ENCODE assay signal across 20 mouse cellular contexts in genomic region chr16:91496766-91497165, GRCm38 (mm10). TPM values are rescaled to one million over a fixed set of nuclear protein-coding genes. Genes with fewer than 3 reads are reported as not detected.
A peak's percentile ranks its signal among the peaks of the same experiment; 100 is the strongest.
DNase-seq lines count a peak whose midpoint lies in the region; ATAC-seq and TF ChIP-seq lines count a peak whose summit lies in the region.
"Had no signal": no experiment of that assay in that cellular context is flagged by ENCODE, and none has a peak within 500 bp of the region (broad histone marks: within the 10 kb centered on the region; RNA-seq: fewer than 3 reads in every experiment).

No protein-coding gene starts in this region.

- no peak overlapping the region for H3K4me3 ChIP-seq in intestine, postnatal 0 days (ENCODE audit: low read depth, low read length)
- no peak overlapping the region for H3K4me3 ChIP-seq in intestine, embryonic 15.5 days (replicated peaks)
- peak overlapping the region; percentile 51; the same call in 1 of the 2 replicates for H3K4me3 ChIP-seq in E14TG2a.4 (replicated peaks; ENCODE audit: low read length)
- H3K4me3 ChIP-seq: embryonic facial prominence, embryonic 13.5 days; embryonic facial prominence, embryonic 15.5 days; erythroblast, embryonic 14.5 days; forebrain, embryonic 10.5 days; forebrain, embryonic 12.5 days had no signal

- peak; percentile 88 for DNase-seq in MN1 (ENCODE audit: low spot score)
- DNase-seq in ovary, adult 18-20 months (ENCODE audit: low spot score) = no peak
- DNase-seq: adrenal gland, adult 2 months; adrenal gland, postnatal 25 days; B cell, adult 2 months; cerebellum, adult 8-10 months; embryo, embryonic 11 days had no signal

- no peak for ATAC-seq in intestine, postnatal 0 days
- ATAC-seq in intestine, embryonic 15.5 days = no peak
- ATAC-seq: CD4-positive, CD25-positive, alpha-beta regulatory T cell, adult 4 months; forebrain, embryonic 14.5 days; forebrain, embryonic 16.5 days had no signal

- no peaks in the 10 kb centered on the region for H3K9me3 ChIP-seq in intestine, postnatal 0 days (ENCODE audit: control insufficient read depth)
- no peaks in the 10 kb centered on the region for H3K9me3 ChIP-seq in intestine, embryonic 15.5 days
- no peaks in the 10 kb centered on the region for H3K9me3 ChIP-seq in E14TG2a.4 (ENCODE audit: low read length)
- H3K9me3 ChIP-seq: embryonic facial prominence, embryonic 13.5 days; embryonic facial prominence, embryonic 15.5 days; forebrain, embryonic 10.5 days; forebrain, embryonic 12.5 days; G1E had no signal

- no peak overlapping the region for H3K4me2 ChIP-seq in intestine, postnatal 0 days (replicated peaks; ENCODE audit: low read depth)
- no peak overlapping the region for H3K4me2 ChIP-seq in intestine, embryonic 15.5 days (replicated peaks)
- H3K4me2 ChIP-seq: embryonic facial prominence, embryonic 13.5 days; embryonic facial prominence, embryonic 15.5 days; forebrain, embryonic 12.5 days had no signal

- peak overlapping the region; percentile 46 for H3K27ac ChIP-seq in intestine, postnatal 0 days (ENCODE audit: low read depth, low read length)
- no peak overlapping the region for H3K27ac ChIP-seq in intestine, embryonic 15.5 days
- H3K27ac ChIP-seq: embryonic facial prominence, embryonic 13.5 days; embryonic facial prominence, embryonic 15.5 days; forebrain, embryonic 10.5 days; forebrain, embryonic 12.5 days had no signal

- no peak for TF ChIP-seq CTCF in intestine, postnatal 0 days (IDR thresholded peaks at IDR 0.05; ENCODE audit: low read depth)
- TF ChIP-seq CTCF in E14TG2a.4 (conservative IDR thresholded peaks at IDR 0.05; ENCODE audit: low read length) = no peak

- no peaks in the 10 kb centered on the region for H3K4me1 ChIP-seq in intestine, postnatal 0 days (replicated peaks; ENCODE audit: control insufficient read depth, insufficient read depth, low read length)
- no peaks in the 10 kb centered on the region for H3K4me1 ChIP-seq in intestine, embryonic 15.5 days (replicated peaks)
- H3K4me1 ChIP-seq in E14TG2a.4 (replicated peaks; ENCODE audit: low read depth, low read length) = peaks cover 11% of the 10 kb centered on the region
- H3K4me1 ChIP-seq: embryonic facial prominence, embryonic 13.5 days; embryonic facial prominence, embryonic 15.5 days; forebrain, embryonic 10.5 days; forebrain, embryonic 12.5 days had no signal

- H3K36me3 ChIP-seq in intestine, postnatal 0 days (ENCODE audit: control insufficient read depth, insufficient read depth) = peaks cover 86% of the 10 kb centered on the region
- peaks cover 40% of the 10 kb centered on the region for H3K36me3 ChIP-seq in intestine, embryonic 15.5 days
- peaks cover 88% of the 10 kb centered on the region for H3K36me3 ChIP-seq in E14TG2a.4 (ENCODE audit: insufficient read depth, low read length)

- no peaks in the 10 kb centered on the region for H3K27me3 ChIP-seq in intestine, postnatal 0 days (replicated peaks; ENCODE audit: control insufficient read depth, insufficient read depth, low read length)
- H3K27me3 ChIP-seq in intestine, embryonic 15.5 days (replicated peaks) = no peaks in the 10 kb centered on the region
- no peaks in the 10 kb centered on the region for H3K27me3 ChIP-seq in E14TG2a.4 (ENCODE audit: insufficient read depth, low read length)
- H3K27me3 ChIP-seq: CH12.LX; embryonic facial prominence, embryonic 13.5 days; embryonic facial prominence, embryonic 15.5 days; forebrain, embryonic 12.5 days had no signal

- H3K9ac ChIP-seq in intestine, postnatal 0 days (ENCODE audit: low read depth, low read length) = no peak overlapping the region
- H3K9ac ChIP-seq in intestine, embryonic 15.5 days = no peak overlapping the region
- H3K9ac ChIP-seq: embryonic facial prominence, embryonic 13.5 days; embryonic facial prominence, embryonic 15.5 days; forebrain, embryonic 12.5 days had no signal

- 89% methylated on average over 3 of the region's 3 CpGs for WGBS in intestine, postnatal 0 days
- 91% methylated on average over 3 of the region's 3 CpGs for WGBS in intestine, embryonic 15.5 days

RNA-seq across cellular contexts. Expression of gene Ifnar1, which starts 11.7 kb away (rescaled TPM):
- 18.2 and 21.6 TPM in 2 replicates for polyA plus RNA-seq in intestine, postnatal 0 days (2015; fragmentation: Nextera tagmentation; extraction: Ambion mirVana)
- 40.1 and 42.0 TPM in 2 replicates for polyA plus RNA-seq in intestine, embryonic 15.5 days (2015; fragmentation: Nextera tagmentation; extraction: Ambion mirVana)

RNA-seq across cellular contexts. Expression of gene Ifngr2, which starts 50.1 kb away (rescaled TPM):
- polyA plus RNA-seq in intestine, postnatal 0 days (2015; fragmentation: Nextera tagmentation; extraction: Ambion mirVana) = 138 and 146 TPM in 2 replicates
- polyA plus RNA-seq in intestine, embryonic 15.5 days (2015; fragmentation: Nextera tagmentation; extraction: Ambion mirVana) = 76.4 and 90.6 TPM in 2 replicates
